21 mouse cellular contexts compared by ENCODE assay signal in genomic region chr11:82071076-82071475, GRCm38 (mm10). TPM values are rescaled to one million over a fixed set of nuclear protein-coding genes. Genes with fewer than 3 reads are reported as not detected.
"Had no signal": no experiment of that assay in that cellular context is flagged by ENCODE, and none has a peak within 500 bp of the region (broad histone marks: within the 10 kb centered on the region; RNA-seq: fewer than 3 reads in every experiment).

No protein-coding gene starts in this region.

- H3K4me3 ChIP-seq: kidney, embryonic 15.5 days; limb, embryonic 12.5 days; liver, embryonic 13.5 days; lung, embryonic 15.5 days; megakaryocyte, embryonic 14.5 days; midbrain, embryonic 15.5 days; neural tube, embryonic 12.5 days had no signal

- H3K27me3 ChIP-seq: kidney, embryonic 15.5 days; limb, embryonic 12.5 days; liver, embryonic 13.5 days; lung, embryonic 15.5 days; midbrain, embryonic 15.5 days; neural tube, embryonic 12.5 days had no signal

- H3K27ac ChIP-seq: kidney, embryonic 15.5 days; limb, embryonic 12.5 days; liver, embryonic 13.5 days; lung, embryonic 15.5 days; macrophage; midbrain, embryonic 15.5 days; neural tube, embryonic 12.5 days had no signal

- H3K9me3 ChIP-seq: kidney, embryonic 15.5 days; limb, embryonic 12.5 days; liver, embryonic 13.5 days; lung, embryonic 15.5 days; midbrain, embryonic 15.5 days; neural tube, embryonic 12.5 days had no signal

- H3K4me1 ChIP-seq: kidney, embryonic 15.5 days; limb, embryonic 12.5 days; liver, embryonic 13.5 days; megakaryocyte, embryonic 14.5 days; midbrain, embryonic 15.5 days; neural tube, embryonic 12.5 days had no signal

- DNase-seq: kidney, postnatal 14 days; liver; liver, embryonic 13.5 days; liver, postnatal 0 days; lung, postnatal 14 days; thymus, postnatal 36 days had no signal

- ATAC-seq: liver, postnatal 0 days; midbrain, embryonic 15.5 days had no signal

- H3K36me3 ChIP-seq: kidney, embryonic 15.5 days; limb, embryonic 12.5 days; liver, embryonic 13.5 days; lung, embryonic 15.5 days; midbrain, embryonic 15.5 days; neural tube, embryonic 12.5 days had no signal

- H3K4me2 ChIP-seq: kidney, embryonic 15.5 days; limb, embryonic 12.5 days; liver, embryonic 13.5 days; lung, embryonic 15.5 days; midbrain, embryonic 11.5 days; midbrain, embryonic 15.5 days; neural tube, embryonic 12.5 days had no signal

- H3K9ac ChIP-seq: kidney, embryonic 15.5 days; limb, embryonic 12.5 days; liver, embryonic 13.5 days; liver, postnatal 0 days; lung, embryonic 15.5 days; midbrain, embryonic 15.5 days; neural tube, embryonic 12.5 days had no signal

RNA-seq across cellular contexts. Expression of gene Ccl11, which starts 13.5 kb away (rescaled TPM):
- total RNA-seq: monocyte, adult 5-6 weeks; neutrophil, adult 5-6 weeks had no signal
- polyA plus RNA-seq: limb, embryonic 12.5 days; liver, postnatal 0 days; macrophage; midbrain, embryonic 11.5 days; midbrain, embryonic 15.5 days had no signal

RNA-seq across cellular contexts. Expression of gene Ccl7, which starts 25.6 kb away (rescaled TPM):
- total RNA-seq: layer of hippocampus, postnatal 25 days; left cerebral cortex, adult 8-10 months; left cerebral cortex, postnatal 25 days; monocyte, adult 5-6 weeks; neutrophil, adult 5-6 weeks had no signal
- polyA plus RNA-seq: limb, embryonic 12.5 days had no signal

RNA-seq across cellular contexts. Expression of gene Ccl12, which starts 30.6 kb away (rescaled TPM):
- total RNA-seq: layer of hippocampus, postnatal 25 days; left cerebral cortex, postnatal 25 days; monocyte, adult 5-6 weeks; neutrophil, adult 5-6 weeks had no signal

RNA-seq across cellular contexts. Expression of gene Gm17268, which starts 32.7 kb away (rescaled TPM):
- total RNA-seq: layer of hippocampus, postnatal 25 days; left cerebral cortex, adult 8-10 months; left cerebral cortex, postnatal 25 days; monocyte, adult 5-6 weeks; neutrophil, adult 5-6 weeks had no signal
- polyA plus RNA-seq: kidney, embryonic 15.5 days; large intestine, adult 2 months; limb, embryonic 12.5 days; liver, embryonic 13.5 days; liver, postnatal 0 days; lung, embryonic 15.5 days; macrophage; midbrain, embryonic 11.5 days; midbrain, embryonic 15.5 days; neural tube, embryonic 12.5 days; thymus, postnatal 0 days had no signal

RNA-seq across cellular contexts. Expression of gene Ccl2, which starts 35.7 kb away (rescaled TPM):
- total RNA-seq: layer of hippocampus, postnatal 25 days; left cerebral cortex, adult 8-10 months; left cerebral cortex, postnatal 25 days had no signal
